Mouse (Mus musculus) T-helper 1 cell (primary cell): Measurements from ENCODE around the gene Il12rb1.

Experiments used
- in situ Hi-C: fragments of 300-600 bp; cut with MboI, MseI; formaldehyde crosslinking; loops from one replicate; pipeline ENCODE4 v1.15.1; 2025; ENCODE audit warnings: high pct_unique_total_duplicates

Il12rb1 gene

GRCm38 (mm10) chr8:70850132-70850845 lies 42.0 kb downstream of the Il12rb1 start:
- in situ Hi-C loops = no loop called here

DNA sequence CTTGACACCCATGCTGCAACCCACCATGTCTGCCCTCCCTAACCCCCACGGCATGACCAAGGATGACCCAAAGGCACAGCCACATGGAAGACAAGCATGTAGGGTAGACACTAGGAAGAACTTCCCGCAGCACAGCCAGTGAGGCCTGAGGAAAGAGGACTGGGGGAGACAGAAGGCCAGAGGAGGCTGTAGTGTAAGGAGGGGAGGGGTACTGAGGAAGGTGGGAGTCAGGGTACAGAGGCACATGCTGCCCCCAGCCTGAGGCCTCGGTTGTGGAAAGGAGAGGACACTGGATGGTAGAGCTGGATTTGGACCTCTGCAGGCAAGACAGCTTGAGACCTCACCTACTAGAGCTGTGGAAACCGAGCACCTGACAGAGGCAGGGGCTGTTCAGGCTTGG lies 42.7 kb downstream of the Il12rb1 start:
- in situ Hi-C loops = no loop called here

DNA sequence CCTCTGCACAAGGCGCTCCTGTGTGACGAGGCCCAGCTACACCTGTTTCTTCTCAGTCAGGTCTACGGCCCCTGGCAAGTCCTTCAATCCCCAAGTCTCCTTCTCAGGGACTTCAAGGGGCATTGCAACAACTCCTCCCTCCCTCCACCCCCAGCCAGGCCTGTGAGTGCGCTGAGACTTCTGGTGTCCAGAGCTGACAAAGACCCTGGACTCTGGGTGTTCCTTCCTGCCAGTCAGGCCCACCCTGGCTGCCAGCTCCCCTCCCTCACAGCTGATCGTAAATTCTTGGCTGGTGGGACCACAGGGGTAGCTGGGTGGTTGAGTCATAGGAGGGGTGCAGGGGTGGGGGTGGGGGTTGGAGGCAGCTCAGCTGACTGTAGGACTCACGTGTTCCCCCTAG lies 43.6 kb downstream of the Il12rb1 start:
- in situ Hi-C loops = no loop called here

GRCm38 (mm10) chr8:70852595-70853231 lies 44.5 kb downstream of the Il12rb1 start:
- in situ Hi-C loops = no loop called here

DNA sequence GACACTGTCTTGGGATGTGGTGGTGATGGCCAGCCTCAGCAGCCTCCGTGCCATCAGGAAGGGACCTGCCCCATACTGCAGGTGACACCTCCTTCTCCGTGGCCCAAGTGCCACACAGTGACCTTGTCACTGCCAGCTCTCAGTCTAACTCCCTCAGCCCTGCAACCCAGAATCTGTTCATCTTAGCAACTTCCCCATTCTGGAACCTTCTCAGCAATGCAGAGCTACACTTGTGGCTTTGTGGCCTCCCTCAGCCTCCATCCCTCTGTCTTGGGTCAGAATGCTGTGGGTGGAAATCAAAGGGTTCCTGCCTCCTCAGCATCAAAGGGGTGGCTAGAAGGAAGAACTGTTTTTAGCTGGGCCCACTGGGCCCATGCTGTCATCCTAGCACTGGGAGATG lies 45.6 kb downstream of the Il12rb1 start:
- in situ Hi-C loops = no loop called here

GRCm38 (mm10) chr8:70856028-70856427 lies 47.8 kb downstream of the Il12rb1 start:
- in situ Hi-C loops = no loop called here

- in situ Hi-C loops = no loop called here
Measured at GRCm38 (mm10) chr8:70856541-70857197, 48.4 kb downstream of the Il12rb1 start.

DNA sequence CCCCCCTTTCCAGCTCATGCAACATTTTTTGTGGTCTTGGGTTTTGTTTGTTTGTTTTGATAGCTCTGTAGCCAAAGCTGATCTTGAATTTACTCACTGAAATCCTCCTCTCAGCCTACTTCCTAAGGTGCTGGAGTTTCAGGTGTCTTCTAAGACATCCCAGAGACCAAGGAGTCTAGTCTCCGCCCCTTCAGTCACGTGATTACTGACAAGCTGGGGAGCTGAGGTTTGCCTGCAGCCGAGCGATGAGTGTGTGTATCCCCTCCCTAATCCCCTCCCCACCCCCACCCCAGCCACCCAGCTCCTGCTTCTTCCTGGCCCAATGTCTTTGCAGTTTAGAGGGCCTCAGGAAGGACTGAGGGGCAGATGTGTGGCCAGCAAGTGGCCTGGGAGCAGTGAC lies 49.3 kb downstream of the Il12rb1 start:
- in situ Hi-C loops = no loop called here

GRCm38 (mm10) chr8:70862824-70863641 lies 54.8 kb downstream of the Il12rb1 start, which contains the start of gene Kcnn1:
Gene Kcnn1, minus strand, starts transcription at chr8:70863258.
- in situ Hi-C loops = no loop called here

GRCm38 (mm10) chr8:70863956-70864711 lies 55.9 kb downstream of the Il12rb1 start:
- in situ Hi-C loops = no loop called here

- in situ Hi-C loops = no loop called here
Measured at GRCm38 (mm10) chr8:70864712-70865221, 56.5 kb downstream of the Il12rb1 start.

GRCm38 (mm10) chr8:70865350-70866000 lies 57.2 kb downstream of the Il12rb1 start:
- in situ Hi-C loops = no loop called here

DNA sequence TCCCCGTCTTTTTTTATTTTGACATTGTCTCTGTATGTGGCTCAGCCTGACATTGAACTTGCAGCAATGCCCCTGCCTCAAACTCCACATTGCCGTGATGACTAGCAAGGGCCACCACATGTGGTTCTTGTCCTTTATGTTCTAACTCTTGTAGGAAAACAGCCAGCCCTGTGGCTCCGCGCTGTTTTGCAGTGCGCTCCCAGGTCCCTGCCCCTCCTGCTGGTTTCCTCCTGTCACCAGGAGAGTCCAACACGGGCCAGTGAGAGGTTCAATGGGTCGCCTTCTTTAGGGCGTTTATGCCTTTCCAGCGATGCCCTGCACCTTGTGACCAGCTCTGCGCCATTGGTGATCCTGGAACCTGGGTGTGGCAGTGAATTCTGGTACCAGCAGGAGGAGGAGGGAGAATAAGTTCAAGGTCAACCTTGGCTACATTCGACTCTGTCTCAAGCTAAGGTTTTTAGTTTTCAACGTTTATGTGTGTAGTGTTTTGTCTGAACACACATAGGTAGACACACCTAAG lies 57.8 kb downstream of the Il12rb1 start:
- in situ Hi-C loops = no loop called here

- in situ Hi-C loops = no loop called here
Measured at GRCm38 (mm10) chr8:70866566-70866965, 58.3 kb downstream of the Il12rb1 start.

- in situ Hi-C loops = no loop called here
Measured at GRCm38 (mm10) chr8:70868559-70869198, 60.4 kb downstream of the Il12rb1 start.

DNA sequence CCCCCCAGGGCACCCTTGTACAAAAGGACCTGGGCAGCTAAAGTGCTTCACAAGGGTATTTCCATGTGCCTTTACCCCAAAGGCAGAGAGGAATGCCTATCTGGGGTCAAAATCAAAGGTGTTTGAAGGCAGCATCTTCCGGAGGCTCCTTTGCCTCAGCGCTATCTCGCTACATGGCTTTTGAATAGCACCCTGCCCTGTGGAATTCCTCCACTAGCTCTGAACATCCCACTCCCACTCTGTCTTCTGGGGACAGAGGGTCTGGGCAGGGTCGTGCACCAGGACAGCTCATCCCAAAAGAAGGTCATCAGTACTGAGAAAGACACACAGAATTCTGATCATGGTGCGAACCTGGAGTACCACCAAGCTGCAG lies 60.9 kb downstream of the Il12rb1 start:
- in situ Hi-C loops = no loop called here

- in situ Hi-C loops = no loop called here
Measured at GRCm38 (mm10) chr8:70869601-70870041, 61.4 kb downstream of the Il12rb1 start.
